Mouse (Mus musculus) 3T3-L1 (cell line): ENCODE data around the gene Samd4.

Experiments
- DNase-seq: peaks from one replicate; pipeline ENCODE4 v3.0.0-alpha.2; 2015; ENCODE audit warnings: low read depth, low spot score

The Samd4 gene

GRCm38 (mm10) chr14:46908858-46909257, 26.2 kb downstream of the Samd4 start:
- no peak for DNase-seq

GRCm38 (mm10) chr14:46912496-46912895, 29.8 kb downstream of the Samd4 start:
- peak; percentile 24 for DNase-seq

GRCm38 (mm10) chr14:46914356-46914755, 31.7 kb downstream of the Samd4 start:
- DNase-seq: no peak

- DNase-seq: no peak
Measured at GRCm38 (mm10) chr14:46915555-46915954, 32.9 kb downstream of the Samd4 start.

GRCm38 (mm10) chr14:46916581-46916980, 33.9 kb downstream of the Samd4 start:
- no peak for DNase-seq

GRCm38 (mm10) chr14:46917136-46917535, 34.5 kb downstream of the Samd4 start:
- no peak for DNase-seq

GRCm38 (mm10) chr14:46917581-46917980, 34.9 kb downstream of the Samd4 start:
- DNase-seq: no peak

GRCm38 (mm10) chr14:46920496-46920895, 37.8 kb downstream of the Samd4 start:
- DNase-seq: no peak

- peak; percentile 55 for DNase-seq
Measured at GRCm38 (mm10) chr14:46921178-46921975, 38.7 kb downstream of the Samd4 start.

GRCm38 (mm10) chr14:46923931-46924330, 41.3 kb downstream of the Samd4 start:
- peak; percentile 19 for DNase-seq

- peak; percentile 80 for DNase-seq
Measured at GRCm38 (mm10) chr14:46924422-46924821, 41.8 kb downstream of the Samd4 start.

GRCm38 (mm10) chr14:46928556-46928955, 45.9 kb downstream of the Samd4 start:
- DNase-seq: no peak

GRCm38 (mm10) chr14:46932121-46932520, 49.5 kb downstream of the Samd4 start:
- no peak for DNase-seq

- no peak for DNase-seq
Measured at GRCm38 (mm10) chr14:46932708-46933107, 50.1 kb downstream of the Samd4 start.

- no peak for DNase-seq
Measured at GRCm38 (mm10) chr14:46941077-46941476, 58.4 kb downstream of the Samd4 start.

GRCm38 (mm10) chr14:46941896-46942812, 59.5 kb downstream of the Samd4 start:
- DNase-seq: no peak

GRCm38 (mm10) chr14:46944411-46944810, 61.8 kb downstream of the Samd4 start:
- no peak for DNase-seq

GRCm38 (mm10) chr14:46945903-46946490, 63.3 kb downstream of the Samd4 start:
- no peak for DNase-seq

GRCm38 (mm10) chr14:46947644-46948043, 65.0 kb downstream of the Samd4 start:
- no peak for DNase-seq

GRCm38 (mm10) chr14:46950527-46951384, 68.1 kb downstream of the Samd4 start:
- no peak for DNase-seq

GRCm38 (mm10) chr14:46952264-46952663, 69.6 kb downstream of the Samd4 start:
- DNase-seq: no peak
